In genomic region chrX:112312094-112312493, GRCm38 (mm10) we compare ENCODE assay signal across 9 mouse cellular contexts. TPM values are rescaled to one million over a fixed set of nuclear protein-coding genes. Genes with fewer than 3 reads are reported as not detected.
DNase-seq lines count a peak whose midpoint lies in the region; ATAC-seq and TF ChIP-seq lines count a peak whose summit lies in the region.
"Had no signal": no experiment of that assay in that cellular context is flagged by ENCODE, and none has a peak within 500 bp of the region (broad histone marks: within the 10 kb centered on the region; RNA-seq: fewer than 3 reads in every experiment).

No protein-coding gene starts in this region.

- peak overlapping the region; percentile 63; the same call in 1 of the 2 replicates for H3K9ac ChIP-seq in lung, postnatal 0 days (replicated peaks; ENCODE audit: low read depth)
- peak overlapping the region; percentile 71 for H3K9ac ChIP-seq in liver, embryonic 12.5 days
- no peak overlapping the region for H3K9ac ChIP-seq in stomach, postnatal 0 days (ENCODE audit: low read length)

- H3K36me3 ChIP-seq in lung, postnatal 0 days (ENCODE audit: insufficient read depth, low read length): no peaks in the 10 kb centered on the region
- no peaks in the 10 kb centered on the region for H3K36me3 ChIP-seq in liver, embryonic 12.5 days
- H3K36me3 ChIP-seq in stomach, postnatal 0 days (ENCODE audit: control insufficient read depth, insufficient read depth, low read length): no peaks in the 10 kb centered on the region

- H3K4me1 ChIP-seq in lung, postnatal 0 days (ENCODE audit: insufficient read depth, low read depth, low read length): no peaks in the 10 kb centered on the region
- 0 out of 2 replicates have a peak, but pooled peaks cover 3% of the 10 kb centered on the region for H3K4me1 ChIP-seq in liver, embryonic 12.5 days
- no peaks in the 10 kb centered on the region for H3K4me1 ChIP-seq in stomach, postnatal 0 days (replicated peaks; ENCODE audit: control insufficient read depth, insufficient read depth)

- peak overlapping the region; percentile 49 for H3K4me2 ChIP-seq in lung, postnatal 0 days (replicated peaks; ENCODE audit: low read depth, low read length)
- H3K4me2 ChIP-seq in liver, embryonic 12.5 days: peak overlapping the region; percentile 59
- H3K4me2 ChIP-seq in stomach, postnatal 0 days (replicated peaks; ENCODE audit: low read depth): peak overlapping the region; percentile 37

- H3K27me3 ChIP-seq in lung, postnatal 0 days (replicated peaks; ENCODE audit: insufficient read depth, low read length): no peaks in the 10 kb centered on the region
- H3K27me3 ChIP-seq in liver, embryonic 12.5 days (replicated peaks): no peaks in the 10 kb centered on the region
- H3K27me3 ChIP-seq in stomach, postnatal 0 days (ENCODE audit: control insufficient read depth, insufficient read depth, low read length): no peaks in the 10 kb centered on the region

- intact Hi-C loops in left cerebral cortex, postnatal 14 days (cut with DNase I): no loop called here

- ATAC-seq in CD4-positive, CD25-positive, alpha-beta regulatory T cell, adult 4 months: no peak
- peak; percentile 43; the same call in 1 of the 2 replicates for ATAC-seq in lung, postnatal 0 days
- no peak for ATAC-seq in liver, embryonic 12.5 days
- ATAC-seq in stomach, postnatal 0 days (ENCODE audit: low FRiP score, low TSS enrichment): no peak

- WGBS in lung, postnatal 0 days: 33% methylated on average over 1 of the region's 1 CpGs
- WGBS in liver, embryonic 12.5 days (ENCODE audit: insufficient replicate concordance): 39% methylated on average over 1 of the region's 1 CpGs
- 50% methylated on average over 1 of the region's 1 CpGs for WGBS in stomach, postnatal 0 days

- H3K9me3 ChIP-seq in lung, postnatal 0 days (ENCODE audit: low read length): no peaks in the 10 kb centered on the region
- no peaks in the 10 kb centered on the region for H3K9me3 ChIP-seq in liver, embryonic 12.5 days (replicated peaks)
- no peaks in the 10 kb centered on the region for H3K9me3 ChIP-seq in stomach, postnatal 0 days (ENCODE audit: control insufficient read depth, low read length)

- DNase-seq in CD4-positive, CD25-positive, alpha-beta regulatory T cell, adult 2 months (ENCODE audit: low read depth, low spot score): peak; percentile 1
- peak; percentile 54 for DNase-seq in lung, postnatal 0 days (ENCODE audit: low spot score)
- no peak for DNase-seq in lung, postnatal 25 days (ENCODE audit: low spot score)
- DNase-seq in stomach, postnatal 0 days (ENCODE audit: low spot score): no peak
- no peak for DNase-seq in layer of hippocampus, adult 18-20 months (ENCODE audit: low spot score in 2 of 2)
- no peak for DNase-seq in left cerebral cortex, postnatal 14 days (ENCODE audit: low spot score in 2 of 2)
- DNase-seq: cerebellum, adult 18-20 months had no signal

- H3K27ac ChIP-seq in lung, postnatal 0 days (ENCODE audit: low read length): no peak overlapping the region
- H3K27ac ChIP-seq in liver, embryonic 12.5 days: no peak overlapping the region
- H3K27ac ChIP-seq in stomach, postnatal 0 days (replicated peaks): no peak overlapping the region

- no peak for TF ChIP-seq EP300 in lung, postnatal 0 days (IDR thresholded peaks at IDR 0.05)
- no peak for TF ChIP-seq EP300 in stomach, postnatal 0 days (optimal IDR thresholded peaks at IDR 0.05)

- TF ChIP-seq CTCF in lung, postnatal 0 days (IDR thresholded peaks at IDR 0.05): no peak
- no peak for TF ChIP-seq CTCF in stomach, postnatal 0 days (IDR thresholded peaks at IDR 0.05; ENCODE audit: low read depth)

- H3K4me3 ChIP-seq in lung, postnatal 0 days (ENCODE audit: low read depth, low read length): peak overlapping the region; percentile 55
- H3K4me3 ChIP-seq in liver, embryonic 12.5 days: peak overlapping the region; percentile 67
- peak overlapping the region; percentile 59 for H3K4me3 ChIP-seq in stomach, postnatal 0 days (ENCODE audit: low read depth, low read length)

RNA-seq across cellular contexts. Expression of gene Apool, which starts 1.0 kb away (rescaled TPM):
- 10 to 100 TPM; 25.1 to 33.1 TPM for polyA plus RNA-seq in CD4-positive, CD25-positive, alpha-beta regulatory T cell, adult 4 months (2017; shearing (Covaris generic))
- 38.5 and 41.9 TPM in 2 replicates for polyA plus RNA-seq in lung, postnatal 0 days (2015; fragmentation: Nextera tagmentation; extraction: Ambion mirVana)
- polyA plus RNA-seq in liver, embryonic 12.5 days (2016; fragmentation: Nextera tagmentation; extraction: Ambion mirVana): 27.9 and 29.3 TPM in 2 replicates
- polyA plus RNA-seq in stomach, postnatal 0 days (2015; fragmentation: Nextera tagmentation; extraction: Ambion mirVana): 38.7 and 39.6 TPM in 2 replicates
- total RNA-seq in layer of hippocampus, adult 18-20 months (2021): 1 to 10 TPM; 5.9 to 6.3 TPM
- 1 to 10 TPM; 3.4 to 4.3 TPM for total RNA-seq in left cerebral cortex, postnatal 14 days (2021)

Comparison
In these comparisons a context has a peak if more than half of its experiments do, and no peak if none do; other contexts are left out.
1. DNase-seq: peak in CD4-positive, CD25-positive, alpha-beta regulatory T cell, adult 2 months (single experiment) and lung, postnatal 0 days (single experiment); none in lung, postnatal 25 days (single experiment), stomach, postnatal 0 days (single experiment), layer of hippocampus, adult 18-20 months (0 of 2) and left cerebral cortex, postnatal 14 days (0 of 2).
2. Peak in every context shown above with its lines, with median percentiles within 50 percentile points of each other: H3K4me2 ChIP-seq and H3K4me3 ChIP-seq.